Mouse (Mus musculus) small intestine, adult 2 months (tissue): ENCODE results near the gene Mbnl1.

Experiments used
- CTCF ChIP-seq: fragments of 200-500 bp; IDR thresholded peaks from 2 replicates; pipeline ENCODE4 v1.5.1; 2012; ENCODE audit warnings: low read depth, mild to moderate bottlenecking, control low read depth, inconsistent platforms, low read length, moderate library complexity, mixed read lengths; ENCODE audit not compliant: insufficient replicate concordance, insufficient read length; ENCODE audit errors: extremely low read depth
- POLR2A ChIP-seq: fragments of 200-500 bp; IDR thresholded peaks from 2 replicates; pipeline ENCODE4 v1.6.1; 2012; ENCODE audit warnings: low read depth, mild to moderate bottlenecking, control low read depth, inconsistent platforms, low read length, moderate library complexity

- TF ChIP-seq CTCF (no peak), POLR2A (no peak)
Observed at GRCm38 (mm10) chr3:60584704-60585103, 112.1 kb downstream of the Mbnl1 start.
